ENCODE assay signal across 8 mouse cellular contexts in the genomic region with DNA sequence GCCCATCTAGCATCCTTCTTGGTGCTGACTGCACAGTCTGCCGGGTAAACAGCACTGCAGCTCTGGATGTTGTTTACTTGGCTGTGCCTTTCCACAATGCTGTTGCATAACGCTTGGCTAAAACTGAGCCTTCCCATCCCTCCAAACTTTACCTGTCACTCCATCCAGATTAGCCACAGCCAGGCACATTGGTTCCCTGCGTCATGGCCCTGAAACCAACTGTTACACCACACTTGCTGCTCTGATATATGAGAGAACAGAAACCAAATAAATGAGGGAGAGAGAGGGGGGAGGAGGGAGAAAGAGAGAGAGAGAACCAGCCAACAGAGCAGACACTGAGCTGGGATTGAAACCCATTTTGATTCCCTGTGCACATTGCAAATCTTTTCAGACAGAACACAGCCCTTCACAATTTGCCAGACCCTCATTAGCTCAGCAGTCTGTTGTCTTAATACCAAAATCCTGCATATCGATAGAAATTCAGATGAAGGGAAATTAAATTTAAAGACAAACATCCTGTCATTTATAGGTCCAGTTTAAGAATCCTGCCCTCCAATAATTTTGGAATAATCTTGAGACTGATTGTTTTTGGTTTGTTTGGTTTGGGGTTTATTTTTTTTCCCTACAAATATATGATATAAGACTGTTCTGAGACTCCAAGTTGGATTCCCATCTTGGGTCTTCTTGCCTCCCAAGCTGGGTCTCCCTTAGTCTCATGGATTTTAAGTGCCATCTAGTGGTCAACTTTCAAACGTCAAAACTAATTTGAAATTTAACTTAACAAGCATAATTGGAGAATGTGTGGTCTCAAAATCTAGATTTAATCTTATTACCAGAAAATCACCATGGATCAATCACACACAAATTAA.
DNase-seq lines count a peak whose midpoint lies in the region; ATAC-seq and TF ChIP-seq lines count a peak whose summit lies in the region.
"Had no signal": no experiment of that assay in that cellular context is flagged by ENCODE, and none has a peak within 500 bp of the region (broad histone marks: within the 10 kb centered on the region; RNA-seq: fewer than 3 reads in every experiment).

No protein-coding gene starts in this region.

- H3K9me3 ChIP-seq in limb, embryonic 14.5 days (ENCODE audit: control insufficient read depth, low read length): no peaks in the 10 kb centered on the region
- H3K9me3 ChIP-seq in limb, embryonic 10.5 days (replicated peaks): no peaks in the 10 kb centered on the region
- H3K9me3 ChIP-seq in forebrain, embryonic 14.5 days (replicated peaks; ENCODE audit: control insufficient read depth, low read length): no peaks in the 10 kb centered on the region
- no peaks in the 10 kb centered on the region for H3K9me3 ChIP-seq in midbrain, embryonic 13.5 days
- H3K9me3 ChIP-seq: liver, embryonic 15.5 days had no signal

- 53% methylated on average over 5 of the region's 5 CpGs for WGBS in limb, embryonic 14.5 days
- WGBS in limb, embryonic 10.5 days: 69% methylated on average over 5 of the region's 5 CpGs
- 50% methylated on average over 5 of the region's 5 CpGs for WGBS in forebrain, embryonic 14.5 days
- 53% methylated on average over 5 of the region's 5 CpGs for WGBS in midbrain, embryonic 13.5 days

- H3K36me3 ChIP-seq in limb, embryonic 14.5 days (ENCODE audit: control insufficient read depth, insufficient read depth, low read length): no peaks in the 10 kb centered on the region
- no peaks in the 10 kb centered on the region for H3K36me3 ChIP-seq in limb, embryonic 10.5 days
- no peaks in the 10 kb centered on the region for H3K36me3 ChIP-seq in forebrain, embryonic 14.5 days (ENCODE audit: control insufficient read depth, insufficient read depth, low read length)
- H3K36me3 ChIP-seq in midbrain, embryonic 13.5 days: no peaks in the 10 kb centered on the region
- H3K36me3 ChIP-seq: liver, embryonic 15.5 days had no signal

- H3K4me1 ChIP-seq in limb, embryonic 14.5 days (ENCODE audit: control insufficient read depth, insufficient read depth, low read length): no peaks in the 10 kb centered on the region; the same call in 1 of the 2 replicates
- H3K4me1 ChIP-seq in limb, embryonic 10.5 days: no peaks in the 10 kb centered on the region
- no peaks in the 10 kb centered on the region for H3K4me1 ChIP-seq in forebrain, embryonic 14.5 days (ENCODE audit: control insufficient read depth, insufficient read depth, low read length)
- H3K4me1 ChIP-seq in midbrain, embryonic 13.5 days (replicated peaks): peaks cover 5% of the 10 kb centered on the region; the same call in 1 of the 2 replicates
- H3K4me1 ChIP-seq: liver, embryonic 15.5 days had no signal

- no peak overlapping the region for H3K4me2 ChIP-seq in limb, embryonic 14.5 days (replicated peaks; ENCODE audit: low read depth, low read length, severe bottlenecking)
- H3K4me2 ChIP-seq in forebrain, embryonic 14.5 days (ENCODE audit: low read length): no peak overlapping the region
- H3K4me2 ChIP-seq in midbrain, embryonic 13.5 days (replicated peaks): no peak overlapping the region
- H3K4me2 ChIP-seq: liver, embryonic 15.5 days had no signal

- no peak overlapping the region for H3K9ac ChIP-seq in limb, embryonic 14.5 days (ENCODE audit: low read depth, low read length, severe bottlenecking)
- H3K9ac ChIP-seq in forebrain, embryonic 14.5 days (ENCODE audit: low read length): no peak overlapping the region
- no peak overlapping the region for H3K9ac ChIP-seq in midbrain, embryonic 13.5 days (replicated peaks)
- H3K9ac ChIP-seq: liver, embryonic 15.5 days had no signal

- H3K4me3 ChIP-seq in limb, embryonic 14.5 days (replicated peaks; ENCODE audit: low read length): no peak overlapping the region
- no peak overlapping the region for H3K4me3 ChIP-seq in limb, embryonic 10.5 days
- no peak overlapping the region for H3K4me3 ChIP-seq in forebrain, embryonic 14.5 days (ENCODE audit: low read depth, low read length)
- no peak overlapping the region for H3K4me3 ChIP-seq in midbrain, embryonic 13.5 days (replicated peaks)
- H3K4me3 ChIP-seq: liver, embryonic 15.5 days had no signal

- TF ChIP-seq POLR2A in limb, embryonic 14.5 days (IDR thresholded peaks at IDR 0.05; ENCODE audit: borderline replicate concordance, extremely low read depth, insufficient read depth, insufficient read length): no peak

- H3K27ac ChIP-seq in limb, embryonic 14.5 days (replicated peaks; ENCODE audit: low read depth, low read length): no peak overlapping the region
- H3K27ac ChIP-seq in limb, embryonic 10.5 days: no peak overlapping the region
- H3K27ac ChIP-seq in forebrain, embryonic 14.5 days (ENCODE audit: low read depth, low read length): no peak overlapping the region
- no peak overlapping the region for H3K27ac ChIP-seq in midbrain, embryonic 13.5 days
- H3K27ac ChIP-seq: liver, embryonic 15.5 days had no signal

- no peaks in the 10 kb centered on the region for H3K27me3 ChIP-seq in limb, embryonic 14.5 days (ENCODE audit: control insufficient read depth, insufficient read depth, low read length)
- no peaks in the 10 kb centered on the region for H3K27me3 ChIP-seq in limb, embryonic 10.5 days (ENCODE audit: low read depth, poor library complexity, severe bottlenecking)
- no peaks in the 10 kb centered on the region for H3K27me3 ChIP-seq in forebrain, embryonic 14.5 days (replicated peaks; ENCODE audit: control insufficient read depth, insufficient read depth, low read length)
- no peaks in the 10 kb centered on the region for H3K27me3 ChIP-seq in midbrain, embryonic 13.5 days
- H3K27me3 ChIP-seq: liver, embryonic 15.5 days had no signal

- DNase-seq in limb, embryonic 14.5 days (ENCODE audit: low spot score): peak; percentile 55
- no peak for DNase-seq in limb, embryonic 10.5 days (ENCODE audit: low spot score)
- peak; percentile 10 for DNase-seq in adrenal gland, postnatal 10 days
- DNase-seq in forebrain, embryonic 14.5 days (ENCODE audit: low spot score): peak; percentile 92
- no peak for DNase-seq in heart, adult 9 months (ENCODE audit: low spot score in 2 of 2)

- ATAC-seq in limb, embryonic 14.5 days (ENCODE audit: low FRiP score, low read depth): peak; percentile 53; the same call in 1 of the 2 replicates
- peak; percentile 84 for ATAC-seq in forebrain, embryonic 14.5 days
- peak; percentile 74 for ATAC-seq in midbrain, embryonic 13.5 days
- ATAC-seq in inflammation-experienced regulatory T-cells, adult 6 months: no peak

Comparison
In these comparisons a context has a peak if more than half of its experiments do, and no peak if none do; other contexts are left out.
1. DNase-seq: peak in limb, embryonic 14.5 days (single experiment), adrenal gland, postnatal 10 days (single experiment) and forebrain, embryonic 14.5 days (single experiment); none in limb, embryonic 10.5 days (single experiment) and heart, adult 9 months (0 of 2).